Mouse (Mus musculus) CH12F3 (cell line): ENCODE data around the gene Reln.

Experiments used
- in situ Hi-C: fragments of 300-500 bp; cut with MboI; formaldehyde crosslinking; loops from 2 replicates; pipeline ENCODE4 v1.14.3; 2020; ENCODE audit warnings: low sequenced_read_pairs

The Reln gene

DNA sequence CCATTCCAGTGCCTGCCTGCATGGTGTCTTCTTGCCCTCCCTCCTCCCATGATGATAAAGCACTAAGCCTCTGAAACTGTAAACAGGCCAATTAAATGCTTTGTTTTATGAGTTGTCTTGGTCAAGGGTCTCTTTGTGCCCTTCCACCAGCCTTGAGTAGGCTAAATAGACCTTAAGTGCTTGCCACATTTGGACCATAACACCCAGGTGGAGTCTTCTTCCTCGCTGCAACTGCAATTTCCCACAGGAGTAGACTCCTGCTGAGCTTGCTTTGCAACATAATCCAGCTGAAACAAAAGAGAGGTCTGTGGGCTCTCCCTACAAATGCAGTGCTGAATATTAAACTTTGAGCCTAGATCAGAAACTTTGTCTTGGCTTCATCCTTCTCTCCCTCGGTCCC lies 35.5 kb downstream of the Reln start:
- in situ Hi-C loops = no loop called here

- in situ Hi-C loops = no loop called here
Observed at GRCm38 (mm10) chr5:22307853-22308252, 36.6 kb downstream of the Reln start.

GRCm38 (mm10) chr5:22307072-22307471 lies 37.4 kb downstream of the Reln start:
- in situ Hi-C loops = no loop called here

DNA sequence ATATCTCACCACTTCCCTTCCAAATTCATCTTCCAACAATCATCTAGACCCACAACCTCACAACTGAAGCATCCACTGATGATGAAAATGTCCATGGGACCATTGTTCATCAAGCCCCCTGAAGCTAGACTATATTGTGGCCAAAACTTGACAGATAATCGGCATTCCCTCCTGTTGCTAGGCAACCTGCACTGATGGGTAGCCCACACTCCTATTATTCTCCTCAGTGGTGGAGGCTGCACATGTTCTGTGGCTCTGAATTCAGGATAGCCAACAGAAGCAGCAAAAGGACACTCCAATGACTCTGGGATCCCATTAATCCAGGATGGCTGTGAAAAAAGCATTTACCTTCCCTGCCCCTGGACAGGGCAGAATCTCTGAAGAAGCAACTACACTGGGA lies 40.8 kb downstream of the Reln start:
- in situ Hi-C loops = no loop called here

DNA sequence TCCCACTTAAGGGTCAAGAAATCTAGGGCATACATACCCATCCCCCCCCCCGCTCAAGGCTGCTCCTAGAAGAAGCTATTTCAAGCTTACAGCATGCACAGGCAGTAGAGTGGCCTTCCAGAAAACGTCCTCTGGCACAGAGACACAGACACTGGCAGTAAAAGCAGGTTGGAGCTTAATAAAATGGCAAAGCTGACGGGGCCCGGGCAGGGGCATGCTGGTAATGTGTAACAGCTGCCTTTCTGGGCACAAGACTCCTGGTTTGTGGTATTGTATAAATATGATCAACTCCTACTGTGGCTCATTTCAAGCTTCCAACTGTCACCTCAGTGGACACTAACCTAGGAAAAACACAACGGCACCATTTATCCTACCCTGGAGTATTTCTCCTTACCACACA lies 42.2 kb downstream of the Reln start:
- in situ Hi-C loops = no loop called here

DNA sequence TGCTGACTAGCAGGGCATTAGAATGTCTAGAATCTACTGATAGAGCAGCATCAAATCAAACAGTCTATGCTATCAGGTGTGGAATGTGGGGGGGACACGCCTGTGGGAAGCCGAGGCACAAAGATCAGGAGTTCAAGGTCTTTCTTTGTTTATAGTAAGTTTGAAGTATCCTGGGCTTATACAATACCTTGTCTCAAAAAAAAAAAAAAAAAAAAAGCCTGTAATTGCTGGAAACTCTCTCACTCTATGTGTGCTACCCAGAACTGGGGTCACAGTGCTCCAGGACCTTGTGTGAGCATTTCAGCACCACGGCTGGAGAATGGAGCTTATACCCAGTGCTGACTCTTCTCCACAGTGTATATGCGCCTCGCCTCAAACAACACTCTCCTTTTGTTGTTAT lies 43.7 kb downstream of the Reln start:
- in situ Hi-C loops = no loop called here

DNA sequence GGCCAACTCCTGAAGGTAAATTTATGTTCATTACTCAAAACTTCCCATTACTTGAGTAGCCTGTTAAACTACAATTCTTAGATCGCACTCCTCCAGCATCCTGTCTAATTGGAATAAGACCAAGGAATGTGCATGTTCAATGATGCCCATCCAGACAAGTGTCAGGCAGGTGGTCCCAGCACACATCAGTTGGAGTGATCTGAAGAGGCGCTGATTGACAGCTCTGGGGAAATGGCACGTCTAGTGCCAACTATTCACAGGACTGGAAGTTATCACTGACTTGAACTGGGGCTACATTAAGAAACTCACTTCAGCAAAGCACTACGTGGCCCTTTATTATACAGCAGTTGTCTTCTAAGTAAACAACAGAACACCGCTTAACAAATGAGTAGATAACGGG lies 44.5 kb downstream of the Reln start:
- in situ Hi-C loops = no loop called here

DNA sequence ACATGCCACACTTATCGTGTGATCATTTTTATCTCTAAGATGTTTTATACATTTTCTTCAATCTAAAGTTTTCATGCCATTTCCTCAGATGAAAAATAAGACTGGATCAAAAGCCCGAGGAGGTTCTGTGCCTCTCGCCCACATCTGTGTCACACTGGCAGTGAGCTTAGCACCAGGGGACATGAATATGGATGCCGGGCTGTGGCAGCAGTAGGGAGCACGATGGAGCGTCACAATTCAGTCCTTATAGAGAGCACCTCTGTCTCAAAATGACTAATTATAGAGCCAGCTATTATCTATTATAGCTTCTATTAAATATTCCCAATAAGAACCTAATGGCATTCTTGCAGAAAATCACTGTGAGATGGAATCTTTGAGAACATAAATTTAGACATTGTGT lies 49.3 kb downstream of the Reln start:
- in situ Hi-C loops = no loop called here

DNA sequence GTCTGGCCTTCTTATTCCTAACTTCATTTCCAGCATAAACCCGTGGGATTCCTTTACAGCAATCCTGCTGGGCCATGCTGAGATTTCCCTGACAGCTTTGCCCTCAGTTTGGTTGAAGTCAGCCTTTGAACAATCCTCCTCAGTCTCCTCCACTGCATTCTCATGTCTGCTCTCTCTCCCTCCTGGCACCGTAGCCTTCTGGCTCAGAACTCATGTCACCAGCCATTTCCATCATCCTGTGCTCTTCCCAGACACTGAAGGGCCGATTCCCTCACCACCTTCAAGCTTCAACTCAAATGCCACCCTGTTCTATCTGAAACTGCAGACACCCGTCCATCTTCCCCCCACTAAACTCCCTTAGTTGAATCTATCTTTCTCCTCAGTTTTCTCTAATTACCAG lies 53.1 kb downstream of the Reln start:
- in situ Hi-C loops = no loop called here

DNA sequence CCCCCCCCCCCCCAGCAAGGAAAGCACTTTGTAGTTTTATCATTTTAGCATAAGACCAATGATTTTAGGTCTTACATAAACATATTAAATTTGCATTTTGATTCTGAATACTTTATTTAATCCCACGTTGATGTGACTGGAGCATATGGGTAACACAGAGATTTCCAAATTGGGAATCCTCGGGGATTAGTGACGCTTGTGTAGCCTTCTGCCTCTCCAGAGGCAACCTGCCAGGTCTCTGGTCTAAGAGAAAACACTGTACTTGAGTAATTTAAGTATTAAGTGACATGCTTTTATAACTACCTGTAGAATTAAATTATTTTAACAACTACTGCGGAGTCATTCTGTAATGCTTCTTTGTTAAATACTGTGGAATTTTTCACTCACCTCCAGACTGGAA lies 59.1 kb downstream of the Reln start:
- in situ Hi-C loops = no loop called here

DNA sequence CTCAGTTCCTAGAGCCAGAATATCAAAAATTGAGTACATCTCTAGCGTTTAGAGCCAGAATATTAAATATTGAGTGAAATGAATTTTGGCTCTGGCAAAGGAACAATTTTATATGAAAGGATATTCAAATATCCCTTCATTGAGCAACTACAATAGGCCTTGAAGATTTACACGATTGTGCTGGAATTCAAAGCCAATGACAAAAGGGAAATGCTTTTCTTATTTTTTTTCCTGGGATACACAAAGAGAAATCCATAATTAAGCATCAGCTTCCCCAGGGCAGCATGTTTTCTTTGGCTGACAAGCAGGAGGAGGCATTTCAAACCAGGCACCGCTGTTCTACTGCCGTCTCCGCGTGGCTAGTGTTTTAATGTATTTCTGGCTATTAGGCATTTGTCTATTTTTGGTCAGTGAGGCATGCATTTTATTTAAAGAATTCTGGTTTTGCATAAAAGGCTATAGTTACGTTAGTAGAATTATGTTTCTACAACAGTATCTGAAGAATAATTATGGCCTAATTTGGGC lies 62.3 kb downstream of the Reln start:
- in situ Hi-C loops = no loop called here

GRCm38 (mm10) chr5:22280534-22281164 lies 63.9 kb downstream of the Reln start:
- in situ Hi-C loops = no loop called here

DNA sequence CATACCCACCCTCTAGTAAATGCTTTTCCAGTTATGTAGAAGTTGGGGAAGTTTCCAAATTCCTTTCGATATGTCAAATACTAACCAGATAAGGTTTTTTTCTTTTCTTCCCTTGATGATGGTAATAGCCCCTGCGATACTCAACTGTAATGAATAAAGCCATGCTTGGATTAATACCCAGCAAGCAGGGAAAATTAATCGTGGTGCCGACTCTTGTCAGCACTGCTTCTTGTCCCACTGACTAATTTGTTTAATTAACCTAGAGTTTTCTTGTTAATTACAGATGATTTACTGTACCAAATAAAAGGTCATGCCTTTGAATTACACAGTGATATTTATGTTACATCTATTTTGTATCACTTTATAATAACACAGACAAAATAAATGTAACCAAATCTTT lies 65.3 kb downstream of the Reln start:
- in situ Hi-C loops = no loop called here

DNA sequence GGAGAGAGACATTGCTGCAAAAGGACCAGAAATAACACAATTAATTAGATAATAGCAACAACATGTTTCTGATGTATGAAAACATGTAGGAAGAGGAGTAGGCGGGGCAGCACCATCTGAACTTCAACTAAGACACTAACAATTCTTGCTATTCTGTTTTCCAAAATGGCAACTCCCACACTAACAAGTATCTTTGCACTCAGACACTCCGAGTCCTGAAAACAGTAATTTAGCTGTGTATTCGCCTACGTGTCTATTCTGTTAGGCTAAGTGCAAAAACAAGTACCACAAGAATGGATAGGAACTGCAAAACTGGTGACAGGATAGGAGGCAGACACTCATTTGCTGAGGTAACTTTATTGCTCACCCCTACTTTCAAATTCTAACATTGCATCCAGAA lies 70.4 kb downstream of the Reln start:
- in situ Hi-C loops = no loop called here

- in situ Hi-C loops = no loop called here
Observed at GRCm38 (mm10) chr5:22266489-22267301, 77.8 kb downstream of the Reln start.

DNA sequence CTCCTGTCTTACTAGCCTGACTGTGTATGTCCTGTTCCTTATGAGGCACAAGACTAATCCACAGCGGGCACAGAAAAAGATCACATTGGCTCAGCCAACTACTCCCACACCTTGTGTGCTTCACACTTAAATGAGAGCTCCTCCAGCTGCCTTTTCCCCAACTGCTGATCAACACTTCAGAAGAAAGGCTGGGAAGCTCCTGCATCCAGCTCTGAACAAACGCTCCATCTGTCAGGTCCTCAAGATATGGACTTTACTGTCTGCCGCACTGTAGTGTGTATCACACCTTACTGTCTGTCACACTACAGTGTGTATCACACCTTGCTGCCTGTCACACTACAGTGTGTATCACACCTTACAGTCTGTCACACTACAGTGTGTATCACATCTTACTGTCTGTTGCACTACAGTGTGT lies 82.1 kb downstream of the Reln start:
- in situ Hi-C loops = no loop called here

GRCm38 (mm10) chr5:22255346-22255745 lies 89.2 kb downstream of the Reln start:
- in situ Hi-C loops = no loop called here

- in situ Hi-C loops = no loop called here
Observed at GRCm38 (mm10) chr5:22253910-22254309, 90.6 kb downstream of the Reln start.

DNA sequence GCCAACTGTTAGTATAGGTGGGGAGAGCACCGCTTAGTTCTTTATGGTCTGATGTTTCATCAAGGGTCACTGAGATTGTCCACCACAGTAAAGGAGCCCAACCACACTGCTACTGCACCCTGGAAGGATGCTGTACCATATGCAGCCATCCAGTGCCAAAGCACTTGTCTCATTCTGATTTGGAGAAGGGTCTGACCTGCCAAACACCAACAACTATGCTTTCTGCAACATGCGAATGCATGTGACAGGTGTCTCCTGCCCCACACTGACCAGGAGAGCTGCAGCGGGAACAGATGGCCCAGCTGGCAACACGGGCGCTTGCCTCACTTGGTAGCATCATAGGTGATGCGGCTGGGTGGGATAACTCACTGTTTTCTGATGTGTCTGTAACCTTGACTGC lies 91.2 kb downstream of the Reln start:
- in situ Hi-C loops = no loop called here

GRCm38 (mm10) chr5:22247850-22248249 lies 96.7 kb downstream of the Reln start:
- in situ Hi-C loops = no loop called here

DNA sequence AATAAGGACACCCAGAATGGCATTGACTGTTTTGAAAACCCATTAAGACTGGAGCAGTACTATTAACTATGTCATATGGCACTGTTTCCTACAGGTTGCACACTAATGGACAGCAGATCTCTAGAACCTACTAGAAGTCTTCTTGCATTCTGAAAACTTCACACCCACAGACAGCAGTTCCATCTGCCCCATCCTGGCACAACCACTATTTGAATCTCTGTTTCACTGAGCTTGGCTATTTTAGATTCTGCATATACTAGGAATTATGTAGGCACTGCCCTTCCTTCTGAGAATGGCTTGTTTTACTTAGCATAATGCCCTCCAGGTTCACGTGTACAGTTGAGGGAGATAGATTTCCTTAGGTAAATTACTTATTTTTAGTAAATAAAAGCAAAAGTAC lies 99.4 kb downstream of the Reln start:
- in situ Hi-C loops = no loop called here

DNA sequence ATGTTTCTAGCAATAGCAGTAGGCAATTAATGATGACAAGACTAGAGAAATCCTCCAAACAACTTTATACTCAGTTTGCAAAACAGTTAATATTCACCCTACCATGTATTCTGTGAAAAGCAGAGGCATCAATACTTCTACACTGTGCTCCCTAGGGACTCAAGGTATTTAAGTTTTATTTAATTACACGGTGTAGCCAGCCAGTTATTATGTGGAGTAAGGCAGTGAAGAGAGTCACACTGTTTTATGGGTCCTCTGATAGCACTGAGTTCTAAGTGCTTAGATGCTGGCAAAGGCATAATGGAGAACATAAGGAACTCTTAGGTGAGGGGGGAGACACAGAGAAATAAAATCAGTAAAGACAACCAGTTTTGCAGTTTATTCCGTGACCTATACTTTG lies 101.0 kb downstream of the Reln start:
- in situ Hi-C loops = no loop called here
